Mouse (Mus musculus): ENCODE measurements around the gene Nat9.

- no peak for TF ChIP-seq EP300 (IDR thresholded peaks at IDR 0.05; ENCODE audit: low read depth)
- TF ChIP-seq CTCF (IDR thresholded peaks at IDR 0.05; ENCODE audit: low read depth): no peak
These were observed 23.2 kb downstream of the Nat9 start for GRCm38 (mm10) chr11:115164341-115164975.

Data from liver, embryonic 14.5 days (tissue).